Mouse (Mus musculus) intestine, embryonic 16.5 days (tissue): Measurements from ENCODE around the gene Adamts18. TPM values are rescaled to one million over a fixed set of nuclear protein-coding genes. Genes with fewer than 3 reads are reported as not detected.
A peak's percentile ranks its signal among the peaks of the same experiment; 100 is the strongest.

ENCODE experiments used
- ATAC-seq: fragments of 200-750 bp; cut with Nextera tagmentation; 2 replicates; pipeline ENCODE4 v1.8.0; 2017; ENCODE audit warnings: moderate TSS enrichment, moderate library complexity
- H3K27ac ChIP-seq: fragments of 300-500 bp; sonication (generic); 2 replicates; pipeline ENCODE4 v1.5.1; 2014; ENCODE audit warnings: mild to moderate bottlenecking, low read length
- H3K27me3 ChIP-seq: fragments of 300-500 bp; sonication (generic); replicated peaks from 2 replicates; pipeline ENCODE4 v1.6.1; 2014; ENCODE audit warnings: low read length, control low read depth, mixed read lengths; ENCODE audit not compliant: control insufficient read depth, insufficient read depth
- H3K36me3 ChIP-seq: fragments of 300-500 bp; sonication (generic); 2 replicates; pipeline ENCODE4 v1.6.1; 2014; ENCODE audit warnings: low read length, control low read depth; ENCODE audit not compliant: control insufficient read depth, insufficient read depth
- H3K4me1 ChIP-seq: fragments of 300-500 bp; sonication (generic); 2 replicates; pipeline ENCODE4 v1.6.1; 2014; ENCODE audit warnings: low read length, control low read depth, mixed read lengths; ENCODE audit not compliant: control insufficient read depth, insufficient read depth
- H3K4me2 ChIP-seq: fragments of 300-500 bp; sonication (generic); 2 replicates; pipeline ENCODE4 v1.6.1; 2014; ENCODE audit warnings: low read depth, low read length, control low read depth
- H3K4me3 ChIP-seq: fragments of 300-500 bp; sonication (generic); 2 replicates; pipeline ENCODE4 v1.5.1; 2014; ENCODE audit warnings: mild to moderate bottlenecking, low read length
- H3K9ac ChIP-seq: fragments of 300-500 bp; sonication (generic); 2 replicates; pipeline ENCODE4 v1.6.1; 2014; ENCODE audit warnings: low read depth, low read length
- H3K9me3 ChIP-seq: fragments of 300-500 bp; sonication (generic); 2 replicates; pipeline ENCODE4 v1.6.1; 2016; ENCODE audit warnings: low read length, control low read depth; ENCODE audit not compliant: control insufficient read depth
- WGBS: fragments of 180-500 bp; shearing (Covaris S2); extraction: QIAGEN DNeasy Blood & Tissue Kit; methylation state at CpG from one replicate; pipeline ENCODE4 v1.1.7; 2014; 5-methylcytosine and 5-hydroxymethylcytosine counted together
- polyA plus RNA-seq: library from polyadenylated mRNA; unstranded; fragments of >200 nt; fragmentation: Nextera tagmentation; extraction: Ambion mirVana; gene quantifications from 2 replicates; pipeline ENCODE4 v1.2.1, GENCODE M21; 2015

Gene Adamts18
- polyA plus RNA-seq, 1 experiment from 2014 or later = 0.15 TPM

GRCm38 (mm10) chr8:113872436-113872835, 23.9 kb upstream of the Adamts18 start:
- no peaks in the 10 kb centered on the region for H3K36me3 ChIP-seq
- no peak for ATAC-seq
- H3K9ac ChIP-seq = no peak overlapping the region
- WGBS = 88% methylated on average over 6 of the region's 6 CpGs
- no peak overlapping the region for H3K4me3 ChIP-seq
- no peaks in the 10 kb centered on the region for H3K9me3 ChIP-seq
- no peaks in the 10 kb centered on the region for H3K4me1 ChIP-seq
- no peak overlapping the region for H3K27ac ChIP-seq
- H3K4me2 ChIP-seq = no peak overlapping the region
- H3K27me3 ChIP-seq = no peaks in the 10 kb centered on the region

GRCm38 (mm10) chr8:113866530-113866929, 18.0 kb upstream of the Adamts18 start:
- no peak for ATAC-seq
- H3K4me3 ChIP-seq = no peak overlapping the region
- 75% methylated on average over 4 of the region's 4 CpGs for WGBS

GRCm38 (mm10) chr8:113865326-113866093, 17.0 kb upstream of the Adamts18 start:
- no peaks in the 10 kb centered on the region for H3K4me1 ChIP-seq
- H3K9ac ChIP-seq = no peak overlapping the region
- no peaks in the 10 kb centered on the region for H3K36me3 ChIP-seq
- no peak for ATAC-seq
- 69% methylated on average over 13 of the region's 13 CpGs for WGBS
- no peaks in the 10 kb centered on the region for H3K27me3 ChIP-seq
- H3K4me2 ChIP-seq = no peak overlapping the region
- no peaks in the 10 kb centered on the region for H3K9me3 ChIP-seq
- no peak overlapping the region for H3K4me3 ChIP-seq
- H3K27ac ChIP-seq = no peak overlapping the region

More at GRCm38 (mm10) chr8:113866530-113866929, 18.0 kb upstream of the Adamts18 start:
- Histone ChIP-seq H3K9ac (no peak overlapping the region), H3K4me2 (no peak overlapping the region), H3K4me1 (no peaks in the 10 kb centered on the region), H3K9me3 (no peaks in the 10 kb centered on the region), H3K27me3 (no peaks in the 10 kb centered on the region), H3K36me3 (no peaks in the 10 kb centered on the region), H3K27ac (no peak overlapping the region)

- Histone ChIP-seq H3K4me1 (no peaks in the 10 kb centered on the region), H3K9me3 (no peaks in the 10 kb centered on the region), H3K9ac (no peak overlapping the region), H3K27me3 (no peaks in the 10 kb centered on the region), H3K4me3 (no peak overlapping the region), H3K27ac (no peak overlapping the region), H3K36me3 (no peaks in the 10 kb centered on the region), H3K4me2 (no peak overlapping the region)
- ATAC-seq = peak; percentile 48
- 83% methylated on average over 12 of the region's 12 CpGs for WGBS
Observed at GRCm38 (mm10) chr8:113859890-113860683, 11.5 kb upstream of the Adamts18 start.

- H3K4me2 ChIP-seq = no peak overlapping the region
- no peak overlapping the region for H3K27ac ChIP-seq
- no peaks in the 10 kb centered on the region for H3K27me3 ChIP-seq
- H3K36me3 ChIP-seq = no peaks in the 10 kb centered on the region
- no peak overlapping the region for H3K4me3 ChIP-seq
- H3K9me3 ChIP-seq = no peaks in the 10 kb centered on the region
- H3K4me1 ChIP-seq = no peaks in the 10 kb centered on the region
- 60% methylated on average over 7 of the region's 7 CpGs for WGBS
- ATAC-seq = no peak
- H3K9ac ChIP-seq = no peak overlapping the region
Observed at GRCm38 (mm10) chr8:113858801-113859200, 10.3 kb upstream of the Adamts18 start.

GRCm38 (mm10) chr8:113854622-113855293, 6.2 kb upstream of the Adamts18 start:
- Histone ChIP-seq H3K4me3 (no peak overlapping the region), H3K4me2 (no peak overlapping the region), H3K27me3 (peaks cover 3% of the 10 kb centered on the region), H3K4me1 (no peaks in the 10 kb centered on the region), H3K9ac (no peak overlapping the region), H3K27ac (no peak overlapping the region), H3K36me3 (no peaks in the 10 kb centered on the region), H3K9me3 (no peaks in the 10 kb centered on the region)
- no peak for ATAC-seq
- WGBS = 83% methylated on average over 8 of the region's 8 CpGs

GRCm38 (mm10) chr8:113853714-113854113, 5.2 kb upstream of the Adamts18 start:
- Histone ChIP-seq H3K9me3 (no peaks in the 10 kb centered on the region), H3K4me2 (no peak overlapping the region), H3K27me3 (peaks cover 8% of the 10 kb centered on the region), H3K4me3 (no peak overlapping the region), H3K27ac (no peak overlapping the region), H3K4me1 (no peaks in the 10 kb centered on the region), H3K9ac (no peak overlapping the region), H3K36me3 (no peaks in the 10 kb centered on the region)
- no peak for ATAC-seq
- WGBS = 69% methylated on average over 4 of the region's 4 CpGs

- Histone ChIP-seq H3K4me2 (no peak overlapping the region), H3K4me1 (peaks cover 3% of the 10 kb centered on the region), H3K27ac (no peak overlapping the region), H3K9me3 (no peaks in the 10 kb centered on the region), H3K36me3 (no peaks in the 10 kb centered on the region), H3K9ac (no peak overlapping the region), H3K27me3 (peaks cover 21% of the 10 kb centered on the region), H3K4me3 (no peak overlapping the region)
- ATAC-seq = no peak
- WGBS = 47% methylated on average over 4 of the region's 4 CpGs
Observed at GRCm38 (mm10) chr8:113851655-113852054, 3.1 kb upstream of the Adamts18 start.

GRCm38 (mm10) chr8:113848081-113848652, 371 bp downstream of the Adamts18 start:
- Histone ChIP-seq H3K4me2 (peak overlapping the region; percentile 91), H3K27ac (no peak overlapping the region), H3K27me3 (peaks cover 21% of the 10 kb centered on the region), H3K4me1 (peaks cover 3% of the 10 kb centered on the region), H3K9me3 (no peaks in the 10 kb centered on the region), H3K4me3 (peak overlapping the region; percentile 52), H3K9ac (peak overlapping the region; percentile 51; the same call in 1 of the 2 replicates), H3K36me3 (no peaks in the 10 kb centered on the region)
- WGBS = 1% methylated on average over 50 of the region's 50 CpGs
- ATAC-seq = peak; percentile 67
